Mouse (Mus musculus) urinary bladder, adult 18-20 months (tissue): ENCODE data around the gene Gm49354.
"Not testable (repeated sequence)": the region's sequence is repeated elsewhere in the genome, so short reads cannot be mapped to it uniquely, and the experiment has no call there.

Experiments
- DNase-seq, 2 experiments: peaks; one replicate each; pipeline ENCODE4 v3.0.0; 2022; ENCODE audit warnings: low spot score in 2 of 2, mixed read lengths in 2 of 2

Gene Gm49354

GRCm38 (mm10) chr13:59782145-59782544 lies at the start of gene Gm49354:
Gm49354 (minus strand) TSS chr13:59782245.
- no peak for DNase-seq

- DNase-seq = no peak
Measured at GRCm38 (mm10) chr13:59825966-59826365, 43.9 kb upstream of the Gm49354 start.

GRCm38 (mm10) chr13:59822507-59823462 lies 40.7 kb upstream of the Gm49354 start, which contains the start of gene Tut7:
Tut7 (minus strand) TSS chr13:59823147.
- peak; percentile 85 to 91 for DNase-seq

- no peak for DNase-seq
Measured at GRCm38 (mm10) chr13:59820836-59821235, 38.8 kb upstream of the Gm49354 start.

DNA sequence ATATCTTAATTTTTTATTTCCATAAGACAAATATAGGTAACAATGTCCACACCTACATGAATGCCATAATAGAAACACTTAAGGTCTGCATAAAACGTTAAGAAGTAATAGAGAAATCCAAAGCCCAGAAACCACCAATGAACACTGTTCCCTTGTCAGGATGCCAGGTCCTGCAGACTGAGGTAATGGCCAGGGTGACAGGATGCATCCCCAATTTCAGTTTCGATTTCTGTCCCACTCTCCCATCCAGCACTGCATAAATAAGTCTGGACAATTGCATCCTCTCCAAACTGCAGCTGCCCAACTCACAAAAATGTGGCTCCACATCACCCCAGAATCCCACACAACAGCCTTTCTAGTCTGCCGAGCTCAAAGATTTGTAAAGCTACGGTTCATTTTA lies 38.1 kb upstream of the Gm49354 start:
- no peak for DNase-seq

DNA sequence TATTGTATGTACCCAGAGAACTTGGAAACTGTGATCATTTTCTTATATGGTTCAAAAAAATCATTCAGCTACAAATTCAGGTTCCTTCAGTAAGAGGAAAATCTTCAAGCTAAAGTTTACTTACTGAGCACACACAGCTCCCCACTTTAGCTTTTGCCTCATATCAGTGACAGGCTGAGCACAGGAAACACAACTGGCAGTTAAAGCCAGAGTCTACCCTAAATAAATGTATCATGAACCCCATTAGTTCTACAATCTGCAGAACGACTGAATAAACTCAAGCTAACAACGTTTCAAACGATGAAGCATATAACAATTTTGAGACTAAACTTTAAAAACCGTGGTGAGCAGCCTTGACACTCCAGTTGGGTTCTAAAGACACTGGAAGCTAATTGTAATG lies 35.3 kb upstream of the Gm49354 start:
- DNase-seq = no peak

DNA sequence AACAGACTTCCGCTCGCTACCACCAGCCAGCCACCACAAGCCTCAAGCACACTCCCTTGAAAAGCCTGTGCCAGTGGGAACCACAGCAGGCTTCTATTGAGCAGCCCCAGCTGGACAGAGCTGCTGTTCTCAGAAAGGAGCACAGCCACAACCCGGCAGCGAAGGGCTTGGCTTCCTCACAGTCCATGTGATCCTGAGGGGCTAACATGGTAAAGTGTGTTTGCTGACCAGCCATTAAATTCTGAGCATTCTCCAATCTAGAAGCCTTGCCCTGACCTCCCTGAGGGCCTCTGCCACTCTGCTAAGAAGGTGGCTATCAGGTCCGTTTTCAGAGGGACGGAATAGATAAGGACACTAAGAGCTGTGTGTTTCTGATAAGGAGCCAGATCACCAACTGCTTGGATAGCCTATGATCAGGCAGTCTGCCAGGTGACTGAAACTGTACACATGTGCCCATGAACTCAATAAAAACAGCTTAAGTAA lies 32.1 kb upstream of the Gm49354 start:
- DNase-seq = no peak

DNA sequence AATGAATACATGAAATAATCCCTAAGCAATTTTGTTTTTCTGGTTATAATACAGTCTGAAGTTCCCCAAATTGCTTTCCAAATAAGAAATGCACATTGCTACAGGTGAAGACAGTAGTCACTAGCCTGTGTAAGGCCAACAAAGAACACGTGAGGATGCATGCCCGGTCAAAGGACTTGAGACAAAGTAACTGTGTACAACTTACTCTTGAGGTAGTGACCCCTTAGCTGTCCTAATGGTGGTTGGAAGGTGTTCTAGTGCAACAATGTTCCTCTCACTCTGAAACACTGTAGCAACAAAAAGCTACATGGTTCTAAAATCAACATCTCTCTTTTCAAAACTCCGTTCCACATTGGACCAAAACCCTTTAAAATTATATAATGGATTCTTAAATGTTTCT lies 29.5 kb upstream of the Gm49354 start:
- DNase-seq = no peak

DNA sequence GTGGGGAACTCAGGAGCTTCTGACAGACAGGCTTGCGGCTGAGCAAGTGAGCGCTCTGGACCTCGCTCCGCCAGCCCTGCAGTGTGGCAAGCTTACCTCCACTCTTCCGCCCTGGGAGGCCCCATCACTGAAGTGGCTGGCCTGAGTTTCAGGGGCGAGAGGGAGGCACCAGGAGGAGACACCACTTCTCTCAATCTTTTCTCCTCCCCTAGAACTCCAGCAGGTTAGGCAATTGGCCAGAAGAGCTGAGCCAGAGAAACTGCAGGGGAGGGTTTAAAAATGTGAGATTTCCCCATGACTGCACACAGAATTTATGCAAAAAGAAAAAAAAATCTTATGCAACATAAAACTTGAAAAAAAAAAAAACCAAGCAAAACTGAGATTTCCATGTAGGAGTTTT lies 19.0 kb upstream of the Gm49354 start:
- DNase-seq = peak in 1 of 2 experiments; percentile 24

GRCm38 (mm10) chr13:59800077-59800476 lies 18.0 kb upstream of the Gm49354 start:
- DNase-seq = no peak

DNA sequence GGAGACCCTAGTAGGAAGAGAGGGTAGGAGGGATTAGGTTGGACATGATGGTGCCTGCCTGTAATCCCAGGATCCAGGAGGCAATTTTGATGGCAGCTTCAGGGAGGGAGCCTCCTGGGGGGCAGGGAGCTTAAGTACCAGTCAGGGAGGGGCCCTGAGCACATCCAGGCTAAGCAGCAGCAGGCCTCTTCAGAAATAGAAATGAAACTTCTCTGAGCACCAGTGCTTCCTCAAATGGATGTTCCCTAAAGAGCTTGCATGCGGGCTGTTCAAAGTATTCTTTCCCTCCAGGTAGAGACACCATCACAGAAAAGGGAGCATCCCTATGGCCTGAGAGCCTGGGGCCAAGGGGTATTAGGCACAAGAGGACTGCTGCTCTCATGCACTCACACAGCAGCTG lies 16.3 kb upstream of the Gm49354 start:
- DNase-seq = no peak

DNA sequence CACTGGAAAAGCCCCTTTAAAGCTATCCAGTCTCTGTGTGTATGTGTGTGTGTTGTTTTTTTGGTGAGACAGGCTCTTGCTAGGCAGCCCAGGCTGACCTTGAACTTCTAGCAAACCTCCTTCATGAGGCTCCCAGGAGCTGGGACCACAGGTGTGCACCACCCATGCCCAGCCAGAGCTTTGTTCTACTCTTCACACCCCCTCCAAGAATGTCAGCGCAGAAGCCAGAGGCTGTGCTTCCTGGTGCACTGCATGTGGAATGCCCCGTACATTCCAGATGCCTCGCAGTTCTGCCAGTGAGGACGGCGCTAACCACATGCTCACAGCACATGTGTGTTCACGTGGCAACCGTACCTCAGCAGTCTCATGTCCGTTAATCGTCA lies 14.4 kb upstream of the Gm49354 start:
- no peak for DNase-seq

DNA sequence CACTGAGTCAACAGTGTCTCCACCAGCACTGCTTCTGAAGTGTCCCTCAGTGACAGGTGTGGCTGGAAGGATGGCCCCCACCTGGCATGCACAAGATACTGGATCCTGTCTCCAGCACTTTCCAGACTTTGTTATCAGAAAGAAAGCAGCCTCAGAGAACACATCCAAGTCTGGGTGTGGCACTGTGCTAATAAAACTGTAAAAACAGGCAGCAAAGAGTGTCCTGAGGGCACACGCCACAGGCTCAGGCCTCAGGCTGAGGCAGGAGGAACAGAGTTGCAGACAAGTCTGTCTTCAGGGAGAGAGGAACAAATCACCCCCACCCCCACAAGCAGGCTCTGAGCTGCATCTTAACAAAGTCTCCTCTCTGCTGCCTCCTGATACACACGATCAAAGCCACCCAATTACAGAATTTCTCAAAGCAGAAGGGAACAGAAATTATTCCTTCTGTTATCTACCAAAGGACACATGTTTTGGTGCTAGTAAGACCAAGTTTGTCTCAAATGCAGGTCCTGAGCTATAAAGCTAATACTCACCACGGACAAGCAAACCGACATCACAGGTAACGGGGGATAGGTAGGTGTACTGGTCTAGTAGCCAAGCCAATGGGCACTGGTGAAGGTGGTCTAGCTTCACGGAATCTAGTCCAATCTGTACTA lies 13.9 kb upstream of the Gm49354 start:
- DNase-seq = no peak

GRCm38 (mm10) chr13:59794786-59795185 lies 12.7 kb upstream of the Gm49354 start:
- no peak for DNase-seq

GRCm38 (mm10) chr13:59779744-59780264 lies 2.2 kb downstream of the Gm49354 start:
- not testable (repeated sequence) for DNase-seq

DNA sequence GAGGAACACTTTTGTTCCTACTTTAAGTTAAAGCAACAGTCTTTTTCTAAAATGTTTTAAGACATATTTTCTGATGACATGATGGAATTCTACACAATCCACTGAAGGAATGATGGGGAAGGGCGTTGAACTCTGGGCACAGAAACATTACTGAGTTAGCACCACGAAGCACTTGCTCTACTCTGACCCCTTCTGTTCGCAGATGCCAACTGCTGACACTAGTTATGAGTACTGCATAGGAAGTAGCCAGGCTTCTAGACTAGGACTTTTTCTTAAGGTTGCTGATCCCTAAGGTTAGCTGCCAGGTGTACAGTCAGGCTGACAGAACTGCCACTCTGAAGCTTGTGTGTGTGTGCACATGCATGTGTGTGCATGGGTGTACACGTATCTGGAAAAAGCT lies 2.8 kb downstream of the Gm49354 start:
- no peak for DNase-seq

- DNase-seq = no peak
Measured at GRCm38 (mm10) chr13:59775168-59775567, 6.9 kb downstream of the Gm49354 start.

DNA sequence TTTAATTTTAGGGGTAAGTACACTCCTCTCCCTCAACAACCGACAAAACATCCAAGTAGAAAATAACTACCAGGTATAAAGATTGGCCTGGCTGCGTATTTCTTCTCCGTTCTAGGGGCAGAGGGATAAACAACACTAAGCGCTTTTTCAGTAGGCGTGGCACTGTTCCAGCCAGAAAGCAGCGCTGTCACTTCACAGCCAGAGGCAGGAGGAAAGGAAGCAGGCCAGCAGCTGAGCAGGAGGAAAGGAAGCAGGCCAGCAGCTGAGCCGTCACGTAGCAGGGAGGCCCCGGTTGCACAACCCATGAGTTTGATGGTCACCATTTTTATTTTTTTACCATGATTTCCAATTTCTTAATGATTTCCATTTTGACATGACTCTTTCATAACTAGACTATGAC lies 10.8 kb downstream of the Gm49354 start:
- peak in 1 of 2 experiments; percentile 55 for DNase-seq

DNA sequence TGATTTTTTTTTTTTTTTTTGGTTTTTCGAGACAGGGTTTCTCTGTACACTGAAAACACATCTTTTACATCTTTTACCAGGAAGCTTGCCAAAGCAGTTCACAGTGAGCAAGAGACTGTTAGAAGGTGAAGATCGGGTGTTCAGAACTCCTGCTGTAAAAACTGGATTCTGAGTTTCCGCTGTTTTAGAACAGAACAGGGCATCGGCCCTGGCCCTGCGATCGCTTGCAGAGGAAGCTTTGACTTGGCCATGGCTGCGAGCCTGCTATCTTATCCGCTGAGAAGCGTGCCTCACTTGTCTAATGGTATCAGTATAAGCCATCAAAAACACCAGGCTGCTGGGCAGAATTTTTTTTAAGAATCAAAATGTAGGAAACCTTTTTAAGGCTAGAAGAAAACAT lies 11.2 kb downstream of the Gm49354 start:
- DNase-seq = no peak

GRCm38 (mm10) chr13:59770164-59770562 lies 11.9 kb downstream of the Gm49354 start:
- peak; percentile 68 to 78 for DNase-seq

DNA sequence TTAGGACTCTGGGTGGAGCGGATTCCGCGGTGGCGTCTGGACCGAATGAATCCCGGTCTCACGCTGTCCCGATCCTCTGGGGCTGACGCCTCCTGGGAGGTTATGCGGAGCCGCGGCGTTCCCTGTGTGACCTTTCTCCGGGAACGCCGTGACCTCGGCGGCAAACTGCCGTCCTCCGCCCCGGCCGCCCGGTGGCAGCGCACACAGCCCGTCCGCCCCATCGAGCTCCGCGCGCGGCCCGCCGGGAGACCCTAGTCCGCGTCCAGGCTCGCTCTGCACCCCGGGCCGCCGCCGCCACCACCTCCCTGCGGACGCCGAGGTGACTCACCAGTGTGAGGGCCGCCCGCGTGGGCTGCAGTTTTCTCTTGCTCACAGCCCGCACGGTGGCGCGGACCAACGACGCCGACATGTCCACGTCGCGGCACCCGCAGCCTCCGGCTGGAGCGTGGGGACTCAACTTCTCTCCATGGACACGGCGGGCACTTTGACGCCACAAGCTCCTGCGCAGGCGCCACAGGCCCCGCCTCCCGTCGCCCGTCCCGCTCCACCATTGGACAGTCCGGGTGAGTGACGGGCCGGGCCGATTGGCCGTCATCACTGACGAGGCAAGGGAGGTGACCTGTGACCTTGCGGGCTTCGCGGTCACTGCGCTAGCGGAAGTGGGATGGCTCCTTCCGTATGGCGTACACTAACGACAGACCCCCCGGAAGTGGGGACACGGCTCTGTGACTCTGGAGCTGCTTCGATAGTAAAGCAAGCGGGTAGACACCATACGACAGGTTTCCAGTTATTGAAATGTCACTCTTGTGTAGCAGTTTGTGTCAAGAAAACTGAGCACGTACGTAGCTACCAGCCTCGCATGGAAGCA lies 12.5 kb downstream of the Gm49354 start, which contains the start of gene Isca1:
TSS of gene Isca1 (minus strand) at position 515 of the 868 bp plus-strand sequence.
- peak; percentile 98 to 99 for DNase-seq
